8 mouse cellular contexts compared by ENCODE assay signal in genomic region chr16:90830686-90831439, GRCm38 (mm10). TPM values are rescaled to one million over a fixed set of nuclear protein-coding genes. Genes with fewer than 3 reads are reported as not detected.
DNase-seq lines count a peak whose midpoint lies in the region; ATAC-seq and TF ChIP-seq lines count a peak whose summit lies in the region.

No protein-coding gene starts in this region.

- under 1% methylated on average over 67 of the region's 67 CpGs for WGBS in forebrain, embryonic 12.5 days
- 1% methylated on average over 66 of the region's 67 CpGs for WGBS in heart, postnatal 0 days
- WGBS in liver, embryonic 15.5 days (ENCODE audit: insufficient replicate concordance) = under 1% methylated on average over 67 of the region's 67 CpGs
- WGBS in neural tube, embryonic 12.5 days = under 1% methylated on average over 67 of the region's 67 CpGs
- under 1% methylated on average over 63 of the region's 67 CpGs for WGBS in stomach, postnatal 0 days

- H3K9me3 ChIP-seq in E14TG2a.4 (ENCODE audit: low read length) = no peaks in the 10 kb centered on the region
- H3K9me3 ChIP-seq in forebrain, embryonic 12.5 days = no peaks in the 10 kb centered on the region
- H3K9me3 ChIP-seq in heart, postnatal 0 days (replicated peaks; ENCODE audit: control insufficient read depth, low read length) = no peaks in the 10 kb centered on the region
- no peaks in the 10 kb centered on the region for H3K9me3 ChIP-seq in liver, embryonic 15.5 days (replicated peaks)
- H3K9me3 ChIP-seq in neural tube, embryonic 12.5 days = no peaks in the 10 kb centered on the region
- no peaks in the 10 kb centered on the region for H3K9me3 ChIP-seq in stomach, postnatal 0 days (ENCODE audit: control insufficient read depth, low read length)

- TF ChIP-seq EP300 in heart, postnatal 0 days (IDR thresholded peaks at IDR 0.05; ENCODE audit: low read depth) = no peak
- TF ChIP-seq EP300 in stomach, postnatal 0 days (optimal IDR thresholded peaks at IDR 0.05) = no peak

- H3K36me3 ChIP-seq in E14TG2a.4 (ENCODE audit: insufficient read depth, low read length) = no peaks in the 10 kb centered on the region
- H3K36me3 ChIP-seq in forebrain, embryonic 12.5 days (replicated peaks) = no peaks in the 10 kb centered on the region
- H3K36me3 ChIP-seq in heart, postnatal 0 days (replicated peaks; ENCODE audit: control insufficient read depth, insufficient read depth, low read length) = no peaks in the 10 kb centered on the region
- H3K36me3 ChIP-seq in liver, embryonic 15.5 days (replicated peaks) = no peaks in the 10 kb centered on the region
- H3K36me3 ChIP-seq in neural tube, embryonic 12.5 days = no peaks in the 10 kb centered on the region
- no peaks in the 10 kb centered on the region for H3K36me3 ChIP-seq in stomach, postnatal 0 days (ENCODE audit: control insufficient read depth, insufficient read depth, low read length)

- ATAC-seq in forebrain, embryonic 12.5 days (ENCODE audit: low FRiP score) = peak; percentile 76
- peak; percentile 78 for ATAC-seq in heart, postnatal 0 days (ENCODE audit: insufficient read depth, low read depth)
- ATAC-seq in liver, embryonic 15.5 days (ENCODE audit: insufficient read depth) = peak; percentile 67
- peak; percentile 74 for ATAC-seq in neural tube, embryonic 12.5 days (ENCODE audit: low FRiP score, low read depth)
- ATAC-seq in stomach, postnatal 0 days (ENCODE audit: low FRiP score, low TSS enrichment) = peak; percentile 85

- H3K27me3 ChIP-seq in E14TG2a.4 (ENCODE audit: insufficient read depth, low read length) = peaks cover 79% of the 10 kb centered on the region
- H3K27me3 ChIP-seq in forebrain, embryonic 12.5 days = peaks cover 68% of the 10 kb centered on the region
- H3K27me3 ChIP-seq in heart, postnatal 0 days (ENCODE audit: control insufficient read depth, insufficient read depth, low read length) = 0 out of 2 replicates have a peak, but pooled peaks cover 4% of the 10 kb centered on the region
- peaks cover 82% of the 10 kb centered on the region for H3K27me3 ChIP-seq in liver, embryonic 15.5 days
- peaks cover 40% of the 10 kb centered on the region for H3K27me3 ChIP-seq in neural tube, embryonic 12.5 days (replicated peaks)
- H3K27me3 ChIP-seq in stomach, postnatal 0 days (ENCODE audit: control insufficient read depth, insufficient read depth, low read length) = no peaks in the 10 kb centered on the region

- no peak overlapping the region for H3K27ac ChIP-seq in forebrain, embryonic 12.5 days
- H3K27ac ChIP-seq in heart, postnatal 0 days (ENCODE audit: low read depth) = peak overlapping the region; percentile 85
- peak overlapping the region; percentile 77 for H3K27ac ChIP-seq in liver, embryonic 15.5 days (replicated peaks)
- H3K27ac ChIP-seq in neural tube, embryonic 12.5 days = no peak overlapping the region
- peak overlapping the region; percentile 67 for H3K27ac ChIP-seq in stomach, postnatal 0 days (replicated peaks)

- peak overlapping the region; percentile 82 for H3K4me3 ChIP-seq in E14TG2a.4 (replicated peaks; ENCODE audit: low read length)
- peak overlapping the region; percentile 50 for H3K4me3 ChIP-seq in forebrain, embryonic 12.5 days (replicated peaks)
- peak overlapping the region; percentile 61 for H3K4me3 ChIP-seq in heart, postnatal 0 days (ENCODE audit: low read depth, low read length)
- peak overlapping the region; percentile 66 for H3K4me3 ChIP-seq in liver, embryonic 15.5 days (replicated peaks)
- peak overlapping the region; percentile 42 for H3K4me3 ChIP-seq in neural tube, embryonic 12.5 days
- peak overlapping the region; percentile 55 for H3K4me3 ChIP-seq in stomach, postnatal 0 days (ENCODE audit: low read depth, low read length)

- H3K4me1 ChIP-seq in E14TG2a.4 (replicated peaks; ENCODE audit: low read depth, low read length) = peaks cover 15% of the 10 kb centered on the region
- peaks cover 46% of the 10 kb centered on the region for H3K4me1 ChIP-seq in forebrain, embryonic 12.5 days
- peaks cover 8% of the 10 kb centered on the region; the same call in 1 of the 2 replicates for H3K4me1 ChIP-seq in heart, postnatal 0 days (ENCODE audit: control insufficient read depth, insufficient read depth)
- H3K4me1 ChIP-seq in liver, embryonic 15.5 days (replicated peaks) = peaks cover 38% of the 10 kb centered on the region
- peaks cover 36% of the 10 kb centered on the region for H3K4me1 ChIP-seq in neural tube, embryonic 12.5 days
- H3K4me1 ChIP-seq in stomach, postnatal 0 days (replicated peaks; ENCODE audit: control insufficient read depth, insufficient read depth) = peaks cover 4% of the 10 kb centered on the region; the same call in 1 of the 2 replicates

- peak overlapping the region; percentile 98 for H3K4me2 ChIP-seq in forebrain, embryonic 12.5 days
- H3K4me2 ChIP-seq in heart, postnatal 0 days (ENCODE audit: low read depth, low read length) = peak overlapping the region; percentile 96
- peak overlapping the region; percentile 97 for H3K4me2 ChIP-seq in liver, embryonic 15.5 days
- peak overlapping the region; percentile 89 for H3K4me2 ChIP-seq in neural tube, embryonic 12.5 days (replicated peaks)
- peak overlapping the region; percentile 97 for H3K4me2 ChIP-seq in stomach, postnatal 0 days (replicated peaks; ENCODE audit: low read depth)

- TF ChIP-seq CTCF in E14TG2a.4 (conservative IDR thresholded peaks at IDR 0.05; ENCODE audit: low read length) = no peak
- TF ChIP-seq CTCF in heart, postnatal 0 days (IDR thresholded peaks at IDR 0.05; ENCODE audit: low read depth) = no peak
- no peak for TF ChIP-seq CTCF in stomach, postnatal 0 days (IDR thresholded peaks at IDR 0.05; ENCODE audit: low read depth)

- peak overlapping the region; percentile 66 for H3K9ac ChIP-seq in forebrain, embryonic 12.5 days
- H3K9ac ChIP-seq in heart, postnatal 0 days (replicated peaks; ENCODE audit: low read depth, low read length) = peak overlapping the region; percentile 64
- H3K9ac ChIP-seq in liver, embryonic 15.5 days = peak overlapping the region; percentile 69
- H3K9ac ChIP-seq in neural tube, embryonic 12.5 days = peak overlapping the region; percentile 49
- H3K9ac ChIP-seq in stomach, postnatal 0 days (ENCODE audit: low read length) = peak overlapping the region; percentile 71

- DNase-seq in c-Kit-negative CD71-positive TER-119-positive erythroid progenitor cells, embryonic 14.5 days (ENCODE audit: low read depth, low spot score) = peak; percentile 26
- DNase-seq in heart, postnatal 0 days (ENCODE audit: low spot score) = peak; percentile 70
- DNase-seq in kidney, postnatal 25 days = peak; percentile 86 to 93
- DNase-seq in stomach, postnatal 0 days (ENCODE audit: low spot score) = peak; percentile 88

RNA-seq across cellular contexts. Expression of gene Eva1c, which starts 4.3 kb away (rescaled TPM):
- polyA plus RNA-seq in forebrain, embryonic 12.5 days (2016; fragmentation: Nextera tagmentation; extraction: Ambion mirVana) = 2.6 and 3.6 TPM in 2 replicates
- 3.2 and 11.4 TPM in 2 replicates for total RNA-seq in heart, postnatal 0 days (2014; rRNA removed; ENCODE audit: low replicate concordance)
- 1.1 and 1.7 TPM in 2 replicates for polyA plus RNA-seq in heart, postnatal 0 days (2015; fragmentation: Nextera tagmentation; extraction: Ambion mirVana)
- 0.39 and 0.48 TPM in 2 replicates for polyA plus RNA-seq in liver, embryonic 15.5 days (2015; fragmentation: Nextera tagmentation; extraction: Ambion mirVana)
- polyA plus RNA-seq in neural tube, embryonic 12.5 days (2016; fragmentation: Nextera tagmentation; extraction: Ambion mirVana) = 1.7 and 2.4 TPM in 2 replicates
- polyA plus RNA-seq in stomach, postnatal 0 days (2015; fragmentation: Nextera tagmentation; extraction: Ambion mirVana) = 3.0 and 3.6 TPM in 2 replicates

RNA-seq across cellular contexts. Expression of gene Urb1, which starts 20.6 kb away (rescaled TPM):
- 13.6 and 13.9 TPM in 2 replicates for polyA plus RNA-seq in forebrain, embryonic 12.5 days (2016; fragmentation: Nextera tagmentation; extraction: Ambion mirVana)
- 8.7 and 16.5 TPM in 2 replicates for total RNA-seq in heart, postnatal 0 days (2014; rRNA removed; ENCODE audit: low replicate concordance)
- 2.7 and 3.0 TPM in 2 replicates for polyA plus RNA-seq in heart, postnatal 0 days (2015; fragmentation: Nextera tagmentation; extraction: Ambion mirVana)
- polyA plus RNA-seq in liver, embryonic 15.5 days (2015; fragmentation: Nextera tagmentation; extraction: Ambion mirVana) = 4.3 and 4.5 TPM in 2 replicates
- polyA plus RNA-seq in neural tube, embryonic 12.5 days (2016; fragmentation: Nextera tagmentation; extraction: Ambion mirVana) = 9.8 and 11.4 TPM in 2 replicates
- polyA plus RNA-seq in stomach, postnatal 0 days (2015; fragmentation: Nextera tagmentation; extraction: Ambion mirVana) = 2.7 TPM in 2 replicates

Comparison
In these comparisons a context has a peak if more than half of its experiments do, and no peak if none do; other contexts are left out.
1. DNase-seq: peak in every context shown above with its lines; median percentile 90 in kidney, postnatal 25 days; 88 in stomach, postnatal 0 days; 70 in heart, postnatal 0 days; 26 in c-Kit-negative CD71-positive TER-119-positive erythroid progenitor cells, embryonic 14.5 days.
2. H3K27ac ChIP-seq: peak in heart, postnatal 0 days (single experiment), liver, embryonic 15.5 days (single experiment) and stomach, postnatal 0 days (single experiment); none in forebrain, embryonic 12.5 days (single experiment) and neural tube, embryonic 12.5 days (single experiment).
3. Peak in every context shown above with its lines, with median percentiles within 50 percentile points of each other: H3K4me3 ChIP-seq, ATAC-seq, H3K4me2 ChIP-seq and H3K9ac ChIP-seq.